Mouse (Mus musculus) neural tube, embryonic 11.5 days (tissue): ENCODE results near the gene Nme9. TPM values are rescaled to one million over a fixed set of nuclear protein-coding genes. Genes with fewer than 3 reads are reported as not detected.

Experiments
- ATAC-seq: fragments of 200-750 bp; cut with Nextera tagmentation; 2 replicates; pipeline ENCODE4 v1.8.0; 2017; ENCODE audit warnings: moderate number of reproducible peaks, mild to moderate bottlenecking, moderate TSS enrichment, moderate library complexity; ENCODE audit not compliant: insufficient read depth, low FRiP score, low TSS enrichment
- DNase-seq: peaks from one replicate; pipeline ENCODE4 v3.0.0-alpha.2; 2015; ENCODE audit warnings: low spot score
- H3K27ac ChIP-seq: fragments of 300-500 bp; sonication (generic); 2 replicates; pipeline ENCODE4 v1.5.1; 2014; ENCODE audit warnings: low read depth, mild to moderate bottlenecking, low read length
- H3K27me3 ChIP-seq: fragments of 300-500 bp; sonication (generic); 2 replicates; pipeline ENCODE4 v1.6.1; 2014; ENCODE audit warnings: mild to moderate bottlenecking, low read length, mixed read lengths; ENCODE audit not compliant: control insufficient read depth, insufficient read depth
- H3K36me3 ChIP-seq: fragments of 300-500 bp; sonication (generic); 2 replicates; pipeline ENCODE4 v1.6.1; 2014; ENCODE audit warnings: mild to moderate bottlenecking, low read length, moderate library complexity, mixed read lengths; ENCODE audit not compliant: control insufficient read depth, insufficient read depth
- H3K4me1 ChIP-seq: fragments of 300-500 bp; sonication (generic); 2 replicates; pipeline ENCODE4 v1.6.1; 2014; ENCODE audit warnings: low read length, mixed read lengths; ENCODE audit not compliant: control insufficient read depth, insufficient read depth
- H3K4me2 ChIP-seq: fragments of 300-500 bp; sonication (generic); 2 replicates; pipeline ENCODE4 v1.6.1; 2014; ENCODE audit warnings: low read depth, mild to moderate bottlenecking, moderate library complexity
- H3K4me3 ChIP-seq: fragments of 300-500 bp; sonication (generic); 2 replicates; pipeline ENCODE4 v1.5.1; 2014; ENCODE audit warnings: low read depth, low read length
- H3K9ac ChIP-seq: fragments of 300-500 bp; sonication (generic); 2 replicates; pipeline ENCODE4 v1.6.1; 2014; ENCODE audit warnings: mild to moderate bottlenecking, low read length
- H3K9me3 ChIP-seq: fragments of 300-500 bp; sonication (generic); 2 replicates; pipeline ENCODE4 v1.6.1; 2016; ENCODE audit warnings: low read length; ENCODE audit not compliant: control insufficient read depth
- WGBS: fragments of 180-500 bp; shearing (Covaris S2); extraction: QIAGEN DNeasy Blood & Tissue Kit; methylation state at CpG from one replicate; pipeline ENCODE4 v1.1.7; 2014; 5-methylcytosine and 5-hydroxymethylcytosine counted together
- polyA plus RNA-seq: library from polyadenylated mRNA; unstranded; fragments of >200 nt; fragmentation: Nextera tagmentation; extraction: Ambion mirVana; gene quantifications from 2 replicates; pipeline ENCODE4 v1.2.1, GENCODE M21; 2014

Nme9 gene
- polyA plus RNA-seq, 1 experiment from 2014 or later: not detected

GRCm38 (mm10) chr9:99485144-99485543 is 33.9 kb downstream of the Nme9 start:
- Histone ChIP-seq H3K27me3 (no peaks in the 10 kb centered on the region), H3K4me1 (no peaks in the 10 kb centered on the region), H3K9me3 (no peaks in the 10 kb centered on the region), H3K4me2 (no peak overlapping the region), H3K9ac (no peak overlapping the region), H3K27ac (no peak overlapping the region), H3K36me3 (0 out of 2 replicates have a peak, but pooled peaks cover 2% of the 10 kb centered on the region), H3K4me3 (no peak overlapping the region)
- 92% methylated on average over 4 of the region's 4 CpGs for WGBS
- DNase-seq (no peak), ATAC-seq (no peak)

DNA sequence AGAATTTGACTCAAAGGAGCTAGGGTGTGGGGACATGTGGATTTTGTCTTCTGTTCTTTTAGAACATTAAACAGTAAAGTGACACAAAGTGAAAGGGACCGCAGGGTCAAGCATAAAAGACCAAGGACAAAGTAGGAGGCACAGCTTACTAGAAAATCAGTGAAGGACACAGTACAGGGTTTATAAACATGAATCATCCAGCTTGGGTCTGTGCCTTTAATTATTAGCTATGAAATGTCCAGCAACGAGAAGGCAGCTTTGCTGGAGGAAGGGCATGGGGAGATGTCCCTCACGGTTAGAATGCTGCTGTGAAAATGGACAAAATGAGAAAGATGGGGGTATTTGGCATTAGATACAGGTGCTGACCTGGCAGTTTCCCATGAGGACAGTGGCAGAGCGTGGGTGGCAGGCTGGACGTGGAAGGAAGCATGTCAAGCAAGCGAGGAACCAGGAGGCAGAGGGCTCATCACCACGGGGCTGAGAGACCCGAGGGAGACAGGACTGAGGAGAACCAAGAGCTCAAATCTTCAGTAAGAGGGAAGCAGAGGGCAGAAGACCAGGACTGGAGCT is 35.9 kb downstream of the Nme9 start:
- DNase-seq (no peak), ATAC-seq (no peak)
- Histone ChIP-seq H3K27ac (no peak overlapping the region), H3K27me3 (no peaks in the 10 kb centered on the region), H3K36me3 (0 out of 2 replicates have a peak, but pooled peaks cover 2% of the 10 kb centered on the region), H3K9me3 (no peaks in the 10 kb centered on the region), H3K9ac (no peak overlapping the region), H3K4me2 (no peak overlapping the region), H3K4me3 (no peak overlapping the region), H3K4me1 (no peaks in the 10 kb centered on the region)
- 94% methylated on average over 8 of the region's 8 CpGs for WGBS

- Histone ChIP-seq H3K4me3 (no peak overlapping the region), H3K9me3 (no peaks in the 10 kb centered on the region), H3K4me2 (no peak overlapping the region), H3K27ac (no peak overlapping the region), H3K9ac (no peak overlapping the region), H3K4me1 (no peaks in the 10 kb centered on the region), H3K27me3 (no peaks in the 10 kb centered on the region), H3K36me3 (0 out of 2 replicates have a peak, but pooled peaks cover 2% of the 10 kb centered on the region)
- WGBS: 94% methylated on average over 3 of the region's 3 CpGs
- DNase-seq (no peak), ATAC-seq (no peak)
Observed at GRCm38 (mm10) chr9:99487841-99488240, 36.6 kb downstream of the Nme9 start.

DNA sequence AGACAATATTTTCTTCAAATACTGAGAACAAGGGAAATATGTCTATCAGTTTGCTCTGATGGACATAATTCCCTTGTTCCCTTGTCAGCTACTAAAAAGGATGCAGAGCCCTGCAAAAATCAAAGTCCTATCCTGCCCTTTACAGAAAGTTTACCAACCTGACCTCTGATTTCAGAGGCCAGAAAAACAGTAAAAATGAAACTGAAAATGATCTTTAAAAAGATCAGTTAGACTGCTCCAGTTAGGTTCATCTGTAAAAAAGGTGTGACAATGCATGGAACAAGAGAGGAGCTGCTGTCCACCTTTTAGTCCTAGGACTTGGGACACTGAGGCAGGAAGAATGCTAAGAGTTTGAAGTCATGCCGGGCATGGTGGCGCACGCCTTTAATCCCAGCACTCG is 39.8 kb downstream of the Nme9 start:
- Histone ChIP-seq H3K9ac (no peak overlapping the region), H3K36me3 (peaks cover 4% of the 10 kb centered on the region), H3K27me3 (no peaks in the 10 kb centered on the region), H3K4me1 (no peaks in the 10 kb centered on the region), H3K27ac (no peak overlapping the region), H3K4me3 (no peak overlapping the region), H3K4me2 (no peak overlapping the region), H3K9me3 (no peaks in the 10 kb centered on the region)
- ATAC-seq (no peak), DNase-seq (no peak)
- 95% methylated on average over 4 of the region's 4 CpGs for WGBS

DNA sequence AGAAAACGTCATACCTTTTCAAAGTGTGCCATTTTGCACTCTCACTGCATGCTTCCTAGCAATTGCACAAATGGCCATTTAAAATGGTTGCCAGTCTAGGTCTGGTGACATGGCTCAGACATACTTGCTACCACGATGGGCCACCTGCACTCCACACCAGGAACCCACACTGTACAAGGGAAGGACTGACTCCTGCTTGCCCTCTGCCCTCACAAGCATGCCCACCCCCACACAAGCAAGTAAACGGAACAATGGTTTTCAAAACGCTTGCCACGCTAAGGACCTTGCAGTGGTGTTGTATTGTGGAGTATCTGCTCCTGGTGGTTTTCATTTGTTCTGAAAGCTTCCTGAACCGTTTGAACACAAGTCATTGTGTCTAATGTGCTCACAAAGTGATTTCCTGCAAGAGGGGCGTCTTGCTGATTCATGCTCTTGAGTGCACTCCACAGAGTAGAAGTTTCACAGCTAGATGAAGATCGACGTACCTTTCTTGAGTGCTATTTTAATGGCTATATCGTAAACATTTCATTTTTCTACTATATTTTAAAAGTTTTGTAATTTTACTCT is 41.4 kb downstream of the Nme9 start:
- DNase-seq (no peak), ATAC-seq (no peak)
- 83% methylated on average over 10 of the region's 10 CpGs for WGBS
- H3K36me3 ChIP-seq: peaks cover 7% of the 10 kb centered on the region
- H3K27ac ChIP-seq: no peak overlapping the region
- no peak overlapping the region for H3K4me3 ChIP-seq
- no peaks in the 10 kb centered on the region for H3K4me1 ChIP-seq
- no peak overlapping the region for H3K9ac ChIP-seq
- no peak overlapping the region for H3K4me2 ChIP-seq
- no peaks in the 10 kb centered on the region for H3K9me3 ChIP-seq
- no peaks in the 10 kb centered on the region for H3K27me3 ChIP-seq

DNA sequence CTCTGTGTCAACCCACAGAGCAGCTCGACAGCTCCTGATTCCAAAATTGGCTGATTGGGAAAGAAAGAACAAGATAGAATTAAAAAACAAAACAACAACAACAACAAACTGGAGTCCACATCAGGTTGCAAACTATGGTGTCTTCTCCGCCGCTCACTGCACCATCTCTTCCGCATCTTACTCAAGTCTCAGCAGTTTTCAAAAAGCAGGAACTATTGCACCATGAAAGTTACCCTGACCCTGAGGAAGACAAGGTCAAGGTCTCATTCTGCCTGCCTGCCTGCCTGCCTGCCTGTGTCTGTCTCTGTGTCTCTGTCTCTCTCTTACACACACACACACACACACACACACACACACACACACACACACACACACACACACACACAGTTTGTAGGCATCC is 48.1 kb downstream of the Nme9 start:
- Histone ChIP-seq H3K27ac (no peak overlapping the region), H3K4me1 (no peaks in the 10 kb centered on the region), H3K9me3 (no peaks in the 10 kb centered on the region), H3K36me3 (peaks cover 6% of the 10 kb centered on the region), H3K4me2 (no peak overlapping the region), H3K27me3 (no peaks in the 10 kb centered on the region), H3K4me3 (no peak overlapping the region), H3K9ac (no peak overlapping the region)
- ATAC-seq: no peak
- no peak for DNase-seq
- WGBS: 96% methylated on average over 4 of the region's 4 CpGs

- no peak overlapping the region for H3K4me3 ChIP-seq
- DNase-seq: no peak
- ATAC-seq: no peak
- H3K36me3 ChIP-seq: no peaks in the 10 kb centered on the region
- H3K9me3 ChIP-seq: no peaks in the 10 kb centered on the region
- no peak overlapping the region for H3K4me2 ChIP-seq
- no peak overlapping the region for H3K27ac ChIP-seq
- H3K4me1 ChIP-seq: no peaks in the 10 kb centered on the region
- H3K27me3 ChIP-seq: no peaks in the 10 kb centered on the region
- WGBS: 91% methylated on average over 7 of the region's 7 CpGs
- H3K9ac ChIP-seq: no peak overlapping the region
Observed at GRCm38 (mm10) chr9:99505875-99506274, 54.6 kb downstream of the Nme9 start.

Other genes with a start within 250 kb of the Nme9 start
- not detected in 2 replicates for gene Faiml, start 214.2 kb upstream of the Nme9 start, polyA plus RNA-seq
- gene Cep70, start 208.1 kb upstream of the Nme9 start, polyA plus RNA-seq: 43.7 and 46.7 TPM in 2 replicates
- gene Esyt3, start 92.9 kb upstream of the Nme9 start, polyA plus RNA-seq: 0.15 and 0.30 TPM in 2 replicates
- gene Mras, start 14.1 kb upstream of the Nme9 start, polyA plus RNA-seq: 16.3 and 17.5 TPM in 2 replicates
- gene Armc8, start 117.4 kb downstream of the Nme9 start, polyA plus RNA-seq: 39.4 and 41.7 TPM in 2 replicates
- gene Dbr1, start 124.3 kb downstream of the Nme9 start, polyA plus RNA-seq: 31.1 and 35.2 TPM in 2 replicates
- not detected in 2 replicates for gene A4gnt, start 161.0 kb downstream of the Nme9 start, polyA plus RNA-seq
- gene Dzip1l, start 178.0 kb downstream of the Nme9 start, polyA plus RNA-seq: 14.5 and 15.5 TPM in 2 replicates